Mouse (Mus musculus) small intestine, adult 2 months (tissue): ENCODE measurements at regions not wholly inside any gene's neighbourhood (a gene's known extent, or its start where the extent isn't known, plus 50 kb on each side); places are given as distances from the start of the nearest gene placed in this dataset.

Experiments
- CTCF ChIP-seq: fragments of 200-500 bp; IDR thresholded peaks from 2 replicates; pipeline ENCODE4 v1.5.1; 2012; ENCODE audit warnings: low read depth, mild to moderate bottlenecking, control low read depth, inconsistent platforms, low read length, moderate library complexity, mixed read lengths; ENCODE audit not compliant: insufficient replicate concordance, insufficient read length; ENCODE audit errors: extremely low read depth
- POLR2A ChIP-seq: fragments of 200-500 bp; IDR thresholded peaks from 2 replicates; pipeline ENCODE4 v1.6.1; 2012; ENCODE audit warnings: low read depth, mild to moderate bottlenecking, control low read depth, inconsistent platforms, low read length, moderate library complexity

- no peak for TF ChIP-seq CTCF
- TF ChIP-seq POLR2A = no peak
These were observed 405.6 kb upstream of the Slc30a5 start for GRCm38 (mm10) chr13:101238860-101239259.
